Mouse (Mus musculus) embryonic fibroblast, embryonic 13.5 days (primary cell): ENCODE data around the gene Rps26.

Experiments
- CTCF ChIP-seq: IDR thresholded peaks from 2 replicates; pipeline ENCODE4 v1.5.1; 2011; ENCODE audit warnings: mild to moderate bottlenecking, control low read depth, low read length, moderate library complexity, borderline replicate concordance; ENCODE audit not compliant: insufficient read depth
- POLR2A ChIP-seq: IDR thresholded peaks from 2 replicates; pipeline ENCODE4 v1.6.1; 2011; ENCODE audit warnings: low read depth, mild to moderate bottlenecking, control low read depth, low read length, moderate library complexity

- TF ChIP-seq CTCF (no peak), POLR2A (no peak)
These were observed 39.4 kb downstream of the Rps26 start for GRCm38 (mm10) chr10:128587120-128587519.
